Mouse (Mus musculus): ENCODE measurements around the gene Dgka. TPM values are rescaled to one million over a fixed set of nuclear protein-coding genes. Genes with fewer than 3 reads are reported as not detected.

The Dgka gene
- total and polyA plus RNA-seq, 2 experiments, result 6.5 to 7.2 TPM

- no peak overlapping the region for H3K4me3 ChIP-seq (ENCODE audit: insufficient read depth, low read depth, low read length)
- H3K4me1 ChIP-seq (ENCODE audit: control insufficient read depth, insufficient read depth, low read length), result peaks cover 6% of the 10 kb centered on the region; the same call in 1 of the 2 replicates
- peaks cover 7% of the 10 kb centered on the region; the same call in 1 of the 2 replicates for H3K36me3 ChIP-seq (ENCODE audit: control insufficient read depth, insufficient read depth, low read length)
- H3K27me3 ChIP-seq (ENCODE audit: control insufficient read depth, insufficient read depth, low read length), result no peaks in the 10 kb centered on the region
- no peak overlapping the region for H3K9ac ChIP-seq (ENCODE audit: low read depth, low read length)
- DNase-seq (ENCODE audit: extremely low read depth, low read depth, low spot score), result peak; percentile 59
- 34% methylated on average over 5 of the region's 5 CpGs for WGBS
- peaks cover 5% of the 10 kb centered on the region; the same call in 1 of the 2 replicates for H3K79me2 ChIP-seq (ENCODE audit: control insufficient read depth, insufficient read depth, low read length)
- no peak overlapping the region for H3K27ac ChIP-seq (replicated peaks; ENCODE audit: insufficient read depth, low read depth, low read length)
- TF ChIP-seq CTCF (IDR thresholded peaks at IDR 0.05; ENCODE audit: low read depth, low read length) (no peak), POLR2A (IDR thresholded peaks at IDR 0.05; ENCODE audit: extremely low read depth, insufficient read depth, low read length) (no peak)
These were observed 45.6 kb downstream of the Dgka start for GRCm38 (mm10) chr10:128699006-128699405.

GRCm38 (mm10) chr10:128697072-128697725 is 47.5 kb downstream of the Dgka start:
- peaks cover 7% of the 10 kb centered on the region; the same call in 1 of the 2 replicates for H3K36me3 ChIP-seq (ENCODE audit: control insufficient read depth, insufficient read depth, low read length)
- H3K4me3 ChIP-seq (ENCODE audit: insufficient read depth, low read depth, low read length), result no peak overlapping the region
- TF ChIP-seq POLR2A (IDR thresholded peaks at IDR 0.05; ENCODE audit: extremely low read depth, insufficient read depth, low read length) (no peak), CTCF (IDR thresholded peaks at IDR 0.05; ENCODE audit: low read depth, low read length) (no peak)
- no peaks in the 10 kb centered on the region for H3K27me3 ChIP-seq (ENCODE audit: control insufficient read depth, insufficient read depth, low read length)
- H3K79me2 ChIP-seq (ENCODE audit: control insufficient read depth, insufficient read depth, low read length), result peaks cover 5% of the 10 kb centered on the region; the same call in 1 of the 2 replicates
- no peak for DNase-seq (ENCODE audit: extremely low read depth, low read depth, low spot score)
- H3K27ac ChIP-seq (replicated peaks; ENCODE audit: insufficient read depth, low read depth, low read length), result no peak overlapping the region
- no peak overlapping the region for H3K9ac ChIP-seq (ENCODE audit: low read depth, low read length)
- peaks cover 6% of the 10 kb centered on the region; the same call in 1 of the 2 replicates for H3K4me1 ChIP-seq (ENCODE audit: control insufficient read depth, insufficient read depth, low read length)
- 81% methylated on average over 6 of the region's 6 CpGs for WGBS

DNA sequence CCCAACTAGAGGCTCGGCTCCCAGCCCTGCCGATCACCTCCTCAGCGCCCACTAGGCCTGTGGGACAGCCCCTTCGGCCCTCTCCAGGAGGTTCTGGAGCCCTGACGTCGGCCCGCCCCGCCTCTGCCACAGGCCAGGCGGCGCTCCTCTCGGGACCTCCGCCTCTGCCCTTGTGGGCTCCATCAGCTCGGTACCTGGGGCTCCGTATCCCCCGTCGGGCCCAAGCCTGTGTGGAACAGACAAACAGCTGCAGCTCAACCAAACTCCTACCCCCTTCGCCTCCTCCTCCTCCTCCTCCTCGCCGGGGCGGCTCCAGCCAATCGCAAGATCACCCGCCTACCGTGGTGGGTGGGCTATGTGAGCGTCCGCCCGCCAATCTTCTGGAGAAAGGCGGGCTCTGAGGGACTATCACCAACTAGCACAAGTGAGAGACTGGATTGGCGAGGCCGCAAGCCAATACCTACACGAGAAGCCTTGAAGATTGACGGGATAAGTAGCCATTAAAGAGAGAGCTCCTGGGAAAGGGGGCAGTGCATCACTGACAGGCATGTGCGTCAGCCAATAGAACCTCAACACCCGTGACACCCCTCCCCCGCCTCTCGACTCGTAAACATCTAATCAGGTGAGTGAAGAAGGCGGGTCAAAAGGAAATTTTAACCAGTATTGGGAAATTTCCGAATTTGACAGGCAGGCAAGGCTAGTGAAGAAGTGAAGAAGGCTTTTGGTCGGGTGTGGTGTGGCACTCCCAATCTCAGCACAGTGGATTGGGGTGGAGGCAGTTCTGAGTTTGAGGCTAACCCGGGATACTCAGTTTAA is 48.5 kb downstream of the Dgka start, which contains the start of gene Rab5b:
TSS of gene Rab5b (minus strand) at position 273 of the 816 bp plus-strand sequence.
- TF ChIP-seq CTCF (IDR thresholded peaks at IDR 0.05; ENCODE audit: low read depth, low read length), result no peak
- peak; percentile 94 for TF ChIP-seq POLR2A (IDR thresholded peaks at IDR 0.05; ENCODE audit: extremely low read depth, insufficient read depth, low read length)
- Histone ChIP-seq H3K79me2 (ENCODE audit: control insufficient read depth, insufficient read depth, low read length) (peaks cover 5% of the 10 kb centered on the region; the same call in 1 of the 2 replicates), H3K4me1 (ENCODE audit: control insufficient read depth, insufficient read depth, low read length) (peaks cover 6% of the 10 kb centered on the region; the same call in 1 of the 2 replicates), H3K27ac (replicated peaks; ENCODE audit: insufficient read depth, low read depth, low read length) (peak within 1 kb of the TSS; percentile 81), H3K36me3 (ENCODE audit: control insufficient read depth, insufficient read depth, low read length) (peaks cover 3% of the 10 kb centered on the region; the same call in 1 of the 2 replicates), H3K4me3 (ENCODE audit: insufficient read depth, low read depth, low read length) (peak within 1 kb of the TSS; percentile 81), H3K27me3 (ENCODE audit: control insufficient read depth, insufficient read depth, low read length) (no peaks in the 10 kb centered on the region), H3K9ac (ENCODE audit: low read depth, low read length) (peak within 1 kb of the TSS; percentile 88)
- DNase-seq (ENCODE audit: extremely low read depth, low read depth, low spot score), result peak; percentile 100
- whole genome bisulfite sequencing, result under 1% methylated on average over 40 of the region's 40 CpGs

DNA sequence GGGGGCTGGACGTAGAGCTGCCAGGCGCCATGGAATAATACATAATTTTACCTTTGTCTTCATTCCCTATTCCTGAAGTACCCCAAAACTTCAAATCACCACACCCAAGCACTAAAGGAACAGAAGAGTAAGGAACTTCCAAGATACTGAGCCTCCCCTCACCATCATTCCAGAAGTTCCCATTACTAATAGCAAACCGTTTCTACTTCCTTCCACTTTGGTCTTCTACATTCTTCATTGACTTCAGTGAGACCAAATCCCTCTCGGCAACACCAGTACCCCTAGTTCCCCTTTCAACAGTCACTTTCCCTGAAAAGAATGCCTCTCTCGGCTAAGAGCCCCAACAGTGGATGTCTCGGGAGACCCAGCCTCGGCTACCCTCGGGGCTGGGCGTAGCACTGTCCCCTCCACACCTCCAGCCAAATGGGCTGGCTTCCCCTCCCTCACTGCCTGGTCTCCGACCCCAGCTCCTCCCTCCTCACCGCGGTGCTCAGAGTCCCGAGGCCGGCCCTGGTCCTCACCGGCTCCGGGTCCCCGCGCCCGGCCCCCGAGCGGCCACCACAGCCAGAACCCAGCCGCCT is 49.2 kb downstream of the Dgka start:
- peak; percentile 28 for DNase-seq (ENCODE audit: extremely low read depth, low read depth, low spot score)
- peak overlapping the region; percentile 88 for H3K9ac ChIP-seq (ENCODE audit: low read depth, low read length)
- no peaks in the 10 kb centered on the region for H3K27me3 ChIP-seq (ENCODE audit: control insufficient read depth, insufficient read depth, low read length)
- no peaks in the 10 kb centered on the region; the same call in 1 of the 2 replicates for H3K36me3 ChIP-seq (ENCODE audit: control insufficient read depth, insufficient read depth, low read length)
- WGBS, result under 1% methylated on average over 18 of the region's 22 CpGs
- H3K4me3 ChIP-seq (ENCODE audit: insufficient read depth, low read depth, low read length), result peak overlapping the region; percentile 81
- peak overlapping the region; percentile 81 for H3K27ac ChIP-seq (replicated peaks; ENCODE audit: insufficient read depth, low read depth, low read length)
- H3K4me1 ChIP-seq (ENCODE audit: control insufficient read depth, insufficient read depth, low read length), result peaks cover 6% of the 10 kb centered on the region; the same call in 1 of the 2 replicates
- peaks cover 5% of the 10 kb centered on the region; the same call in 1 of the 2 replicates for H3K79me2 ChIP-seq (ENCODE audit: control insufficient read depth, insufficient read depth, low read length)
- TF ChIP-seq POLR2A (IDR thresholded peaks at IDR 0.05; ENCODE audit: extremely low read depth, insufficient read depth, low read length) (no peak), CTCF (IDR thresholded peaks at IDR 0.05; ENCODE audit: low read depth, low read length) (no peak)

- peak; percentile 68 for DNase-seq (ENCODE audit: extremely low read depth, low read depth, low spot score)
These were observed 70.1 kb downstream of the Dgka start for GRCm38 (mm10) chr10:128674469-128675008.

More at GRCm38 (mm10) chr10:128674469-128675008, 70.1 kb downstream of the Dgka start:
- H3K9ac ChIP-seq (ENCODE audit: low read depth, low read length), result peak overlapping the region; percentile 75
- H3K27ac ChIP-seq (replicated peaks; ENCODE audit: insufficient read depth, low read depth, low read length), result peak overlapping the region; percentile 89
- H3K4me3 ChIP-seq (ENCODE audit: insufficient read depth, low read depth, low read length), result peak overlapping the region; percentile 73
- peaks cover 12% of the 10 kb centered on the region for H3K36me3 ChIP-seq (ENCODE audit: control insufficient read depth, insufficient read depth, low read length)
- H3K79me2 ChIP-seq (ENCODE audit: control insufficient read depth, insufficient read depth, low read length), result no peaks in the 10 kb centered on the region
- WGBS, result under 1% methylated on average over 9 of the region's 9 CpGs
- no peaks in the 10 kb centered on the region for H3K27me3 ChIP-seq (ENCODE audit: control insufficient read depth, insufficient read depth, low read length)
- peaks cover 3% of the 10 kb centered on the region for H3K4me1 ChIP-seq (ENCODE audit: control insufficient read depth, insufficient read depth, low read length)
- no peak for TF ChIP-seq POLR2A (IDR thresholded peaks at IDR 0.05; ENCODE audit: extremely low read depth, insufficient read depth, low read length)
- TF ChIP-seq CTCF (IDR thresholded peaks at IDR 0.05; ENCODE audit: low read depth, low read length), result peak; percentile 50; the same call in 1 of the 2 replicates

Data from liver, adult 2 months (tissue).